Mouse (Mus musculus): Measurements from ENCODE around the gene Scgb1c1.

GRCm38 (mm10) chr7:140845683-140846082 lies 336 bp downstream of the Scgb1c1 start:
- TF ChIP-seq GATA1 (IDR thresholded peaks at IDR 0.05; ENCODE audit: borderline replicate concordance, low read length) (no peak), FLI1 (IDR thresholded peaks at IDR 0.05; ENCODE audit: low read length) (no peak)

Measured in megakaryocyte, embryonic 14.5 days (primary cell).